Mouse (Mus musculus): Measurements from ENCODE around the gene Ccdc171. TPM values are rescaled to one million over a fixed set of nuclear protein-coding genes. Genes with fewer than 3 reads are reported as not detected.
A peak's percentile ranks its signal among the peaks of the same experiment; 100 is the strongest.
"Not testable (repeated sequence)": the region's sequence is repeated elsewhere in the genome, so short reads cannot be mapped to it uniquely, and the experiment has no call there.

The Ccdc171 gene
- polyA plus RNA-seq, 1 experiment from 2014 or later: 4.7 TPM

DNA sequence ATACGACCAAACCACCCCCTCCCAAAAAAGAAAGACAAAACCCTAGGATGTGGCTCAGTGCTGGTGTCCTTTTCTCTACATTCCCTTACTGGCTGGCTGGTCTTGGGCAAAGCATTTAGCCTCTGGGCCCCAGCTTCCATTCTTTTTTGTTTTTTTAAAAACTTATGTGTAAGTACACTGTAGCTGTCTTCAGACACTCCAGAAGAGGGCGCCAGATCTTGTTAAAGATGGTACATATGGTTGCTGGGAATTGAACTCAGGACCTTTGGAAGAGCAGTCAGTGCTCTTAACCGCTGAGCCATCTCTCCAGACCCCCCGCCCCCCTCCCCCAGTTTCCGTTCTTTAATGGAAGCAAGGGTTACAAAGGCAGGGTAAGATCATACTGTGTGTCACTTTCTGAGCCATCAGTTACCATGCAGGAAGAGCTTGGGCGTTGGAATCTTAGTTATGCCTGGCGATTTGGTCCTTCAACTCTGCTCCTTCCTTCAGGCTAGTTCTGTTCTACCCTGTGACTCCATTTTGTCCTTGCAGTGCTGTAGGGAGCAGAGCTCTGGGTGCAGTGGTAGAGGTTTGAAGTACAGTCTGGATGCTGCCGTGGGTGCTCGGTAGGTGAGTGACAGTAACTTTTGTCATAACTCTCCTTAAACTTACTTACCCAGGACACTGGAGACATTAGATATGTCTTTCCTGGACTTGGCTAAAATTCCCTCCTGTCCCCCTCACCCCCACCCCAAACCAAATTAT, 8.0 kb downstream of the Ccdc171 start:
- WGBS: 85% methylated on average over 9 of the region's 9 CpGs
- no peak for ATAC-seq (ENCODE audit: low FRiP score, low TSS enrichment)

DNA sequence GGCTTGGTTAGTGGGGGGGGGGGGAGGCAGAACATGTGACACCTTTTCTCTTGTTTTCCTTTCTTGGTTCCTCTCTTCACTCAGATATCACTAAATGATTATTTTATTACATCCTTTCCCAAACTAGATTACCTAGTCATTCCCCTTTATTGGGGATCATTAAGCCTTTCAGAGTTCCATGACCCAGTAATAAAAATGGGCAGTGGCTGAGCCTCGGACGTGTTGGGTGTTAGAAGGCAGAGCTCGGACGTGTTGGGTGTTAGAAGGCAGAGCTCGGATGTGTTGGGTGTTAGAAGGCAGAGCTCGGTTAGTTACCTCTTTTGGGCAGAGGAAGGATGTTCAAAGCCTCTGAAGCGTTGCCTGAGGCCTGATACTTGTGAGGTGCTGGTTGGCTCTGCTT, 8.7 kb downstream of the Ccdc171 start:
- Histone ChIP-seq H3K27me3 (ENCODE audit: control insufficient read depth, insufficient read depth, low read length) (no peaks in the 10 kb centered on the region), H3K36me3 (ENCODE audit: control insufficient read depth, insufficient read depth, low read length) (no peaks in the 10 kb centered on the region), H3K4me2 (ENCODE audit: low read length) (no peak overlapping the region), H3K4me1 (ENCODE audit: control insufficient read depth, insufficient read depth, low read length) (no peaks in the 10 kb centered on the region), H3K4me3 (replicated peaks; ENCODE audit: low read depth, low read length) (no peak overlapping the region), H3K9ac (replicated peaks; ENCODE audit: low read length) (no peak overlapping the region), H3K27ac (replicated peaks; ENCODE audit: low read depth, low read length) (no peak overlapping the region), H3K9me3 (ENCODE audit: control insufficient read depth, low read length) (no peaks in the 10 kb centered on the region)
- DNase-seq (no peak), ATAC-seq (ENCODE audit: low FRiP score, low TSS enrichment) (no peak)
- 87% methylated on average over 7 of the region's 7 CpGs for WGBS

More for the DNA sequence above, 8.0 kb downstream of the Ccdc171 start:
- H3K27me3 ChIP-seq (ENCODE audit: control insufficient read depth, insufficient read depth, low read length): no peaks in the 10 kb centered on the region
- no peak overlapping the region for H3K27ac ChIP-seq (replicated peaks; ENCODE audit: low read depth, low read length)
- H3K36me3 ChIP-seq (ENCODE audit: control insufficient read depth, insufficient read depth, low read length): no peaks in the 10 kb centered on the region
- H3K9me3 ChIP-seq (ENCODE audit: control insufficient read depth, low read length): no peaks in the 10 kb centered on the region
- no peak overlapping the region for H3K4me3 ChIP-seq (replicated peaks; ENCODE audit: low read depth, low read length)
- no peak for DNase-seq
- H3K9ac ChIP-seq (replicated peaks; ENCODE audit: low read length): no peak overlapping the region
- no peaks in the 10 kb centered on the region for H3K4me1 ChIP-seq (ENCODE audit: control insufficient read depth, insufficient read depth, low read length)
- H3K4me2 ChIP-seq (ENCODE audit: low read length): no peak overlapping the region

DNA sequence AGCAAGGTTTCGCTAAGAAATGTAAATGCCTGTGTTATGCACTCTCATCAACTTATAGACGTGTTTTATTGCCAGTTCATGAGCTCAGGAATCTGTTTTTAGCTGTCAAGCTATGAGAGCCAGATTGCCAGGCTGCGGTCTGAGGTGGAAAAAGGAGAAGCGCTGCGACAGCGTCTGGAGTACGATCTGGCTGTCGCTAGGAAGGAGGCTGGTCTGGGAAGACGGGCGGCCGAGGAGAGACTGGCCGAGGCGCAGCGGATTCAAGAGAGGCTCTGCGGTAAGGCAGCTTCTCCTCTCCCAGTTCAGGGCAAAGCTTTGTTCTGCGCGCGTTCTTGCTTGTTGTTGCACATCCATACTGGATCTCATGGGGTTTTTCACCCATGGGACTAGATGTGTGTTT, 24.2 kb downstream of the Ccdc171 start:
- Histone ChIP-seq H3K4me3 (replicated peaks; ENCODE audit: low read depth, low read length) (no peak overlapping the region), H3K36me3 (ENCODE audit: control insufficient read depth, insufficient read depth, low read length) (no peaks in the 10 kb centered on the region), H3K4me2 (ENCODE audit: low read length) (no peak overlapping the region), H3K27me3 (ENCODE audit: control insufficient read depth, insufficient read depth, low read length) (no peaks in the 10 kb centered on the region), H3K27ac (replicated peaks; ENCODE audit: low read depth, low read length) (no peak overlapping the region), H3K4me1 (ENCODE audit: control insufficient read depth, insufficient read depth, low read length) (no peaks in the 10 kb centered on the region), H3K9ac (replicated peaks; ENCODE audit: low read length) (no peak overlapping the region; the same call in 1 of the 2 replicates), H3K9me3 (ENCODE audit: control insufficient read depth, low read length) (no peaks in the 10 kb centered on the region)
- no peak for ATAC-seq (ENCODE audit: low FRiP score, low TSS enrichment)
- 61% methylated on average over 18 of the region's 18 CpGs for WGBS
- DNase-seq: peak; percentile 25

DNA sequence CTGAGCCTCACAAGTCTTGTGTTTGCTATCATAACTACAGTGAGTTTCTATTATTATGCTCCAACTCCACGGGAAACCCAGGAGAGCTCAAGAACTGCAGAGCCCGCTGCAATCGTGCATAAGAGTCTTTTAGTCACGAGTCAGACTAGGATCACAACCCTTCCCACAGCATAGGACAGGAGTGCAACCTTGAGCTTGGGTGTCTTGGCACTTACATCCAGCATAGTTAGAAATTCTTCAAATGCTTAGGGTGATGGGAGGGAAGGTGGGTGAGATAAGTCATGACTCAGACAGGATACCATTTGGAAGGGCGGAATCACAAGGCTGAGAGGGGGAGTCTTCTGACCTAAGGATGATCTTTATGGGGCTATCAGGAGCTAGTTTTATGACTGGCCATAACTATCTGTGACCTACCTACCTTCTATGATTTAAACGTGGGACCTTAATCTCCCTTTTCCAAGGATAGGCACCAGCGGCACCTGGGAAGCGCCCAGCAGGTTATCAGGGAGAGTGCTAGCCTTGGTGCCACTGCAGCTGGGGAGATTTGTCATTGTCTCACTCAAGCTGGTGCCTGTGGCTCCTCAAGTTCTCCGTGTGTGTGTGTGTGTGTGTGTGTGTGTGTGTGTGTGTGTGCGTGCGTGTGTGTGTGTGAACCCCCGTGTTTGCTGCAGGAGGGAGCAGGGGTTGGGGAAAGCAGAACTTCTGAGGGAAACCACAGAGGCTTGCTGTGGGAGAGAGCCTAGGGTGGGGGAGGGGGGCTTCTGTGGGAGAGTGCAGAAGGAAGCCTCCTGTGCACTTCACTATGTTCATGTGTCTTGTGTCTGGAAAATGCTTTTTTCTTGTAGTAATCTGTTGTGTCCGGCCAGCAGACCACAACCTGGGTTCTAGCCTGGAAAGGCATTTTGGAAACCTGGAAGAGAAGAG, 42.1 kb downstream of the Ccdc171 start:
- Histone ChIP-seq H3K4me1 (ENCODE audit: control insufficient read depth, insufficient read depth, low read length) (no peaks in the 10 kb centered on the region), H3K9me3 (ENCODE audit: control insufficient read depth, low read length) (no peaks in the 10 kb centered on the region), H3K9ac (replicated peaks; ENCODE audit: low read length) (no peak overlapping the region), H3K27me3 (ENCODE audit: control insufficient read depth, insufficient read depth, low read length) (no peaks in the 10 kb centered on the region), H3K36me3 (ENCODE audit: control insufficient read depth, insufficient read depth, low read length) (no peaks in the 10 kb centered on the region), H3K4me2 (ENCODE audit: low read length) (peak overlapping the region; percentile 24; the same call in 1 of the 2 replicates), H3K4me3 (replicated peaks; ENCODE audit: low read depth, low read length) (no peak overlapping the region), H3K27ac (replicated peaks; ENCODE audit: low read depth, low read length) (no peak overlapping the region)
- ATAC-seq (ENCODE audit: low FRiP score, low TSS enrichment) (no peak), DNase-seq (peak; percentile 17)
- WGBS: 38% methylated on average over 13 of the region's 13 CpGs

DNA sequence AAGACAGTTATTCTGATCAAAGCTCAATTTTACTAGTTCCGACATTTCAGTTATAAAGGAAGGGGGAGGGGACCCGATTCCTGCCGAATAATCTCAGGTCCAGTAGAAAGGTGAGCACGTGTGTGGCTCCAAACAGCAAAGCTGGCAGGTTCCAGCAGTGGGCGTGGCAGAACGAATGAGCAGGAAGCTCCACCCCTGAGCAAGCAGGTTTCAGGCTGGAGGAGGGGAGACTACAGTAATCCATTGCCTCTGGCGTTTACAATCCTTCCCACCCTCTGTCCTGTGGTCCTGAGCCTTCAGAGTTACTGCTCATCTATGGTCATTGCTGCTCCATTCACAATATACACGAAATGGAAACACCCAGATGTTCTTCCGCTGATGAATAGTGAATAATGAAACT, 42.8 kb downstream of the Ccdc171 start:
- H3K9me3 ChIP-seq (ENCODE audit: control insufficient read depth, low read length); H3K9ac ChIP-seq (replicated peaks; ENCODE audit: low read length); H3K27me3 ChIP-seq (ENCODE audit: control insufficient read depth, insufficient read depth, low read length); H3K27ac ChIP-seq (replicated peaks; ENCODE audit: low read depth, low read length); ATAC-seq (ENCODE audit: low FRiP score, low TSS enrichment); DNase-seq; H3K36me3 ChIP-seq (ENCODE audit: control insufficient read depth, insufficient read depth, low read length); H3K4me1 ChIP-seq (ENCODE audit: control insufficient read depth, insufficient read depth, low read length); H3K4me3 ChIP-seq (replicated peaks; ENCODE audit: low read depth, low read length): not testable (repeated sequence)
- peak overlapping the region; percentile 24; the same call in 1 of the 2 replicates for H3K4me2 ChIP-seq (ENCODE audit: low read length)
- WGBS: 7% methylated on average over 9 of the region's 9 CpGs

DNA sequence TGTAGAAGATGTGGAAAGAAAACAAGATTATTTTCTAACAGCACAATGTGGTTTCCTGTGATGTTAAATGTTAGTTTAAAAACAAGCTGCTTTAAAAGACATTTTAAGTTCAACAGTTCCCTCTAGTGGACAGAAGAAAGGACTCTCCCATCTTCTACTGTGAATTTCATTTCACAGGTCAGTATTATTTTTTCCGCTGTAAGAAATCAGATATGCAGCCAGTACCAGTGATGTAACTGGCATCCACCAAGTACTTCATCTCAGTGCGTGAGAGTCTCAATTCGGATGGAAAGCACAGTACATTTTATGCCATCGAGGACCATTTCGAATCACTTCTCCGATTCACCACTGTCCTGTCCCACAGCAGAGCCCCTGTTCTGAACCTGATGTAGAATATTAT, 45.2 kb downstream of the Ccdc171 start:
- no peak overlapping the region for H3K4me2 ChIP-seq (ENCODE audit: low read length)
- peak; percentile 89 for DNase-seq
- WGBS: 67% methylated on average over 6 of the region's 6 CpGs

DNA sequence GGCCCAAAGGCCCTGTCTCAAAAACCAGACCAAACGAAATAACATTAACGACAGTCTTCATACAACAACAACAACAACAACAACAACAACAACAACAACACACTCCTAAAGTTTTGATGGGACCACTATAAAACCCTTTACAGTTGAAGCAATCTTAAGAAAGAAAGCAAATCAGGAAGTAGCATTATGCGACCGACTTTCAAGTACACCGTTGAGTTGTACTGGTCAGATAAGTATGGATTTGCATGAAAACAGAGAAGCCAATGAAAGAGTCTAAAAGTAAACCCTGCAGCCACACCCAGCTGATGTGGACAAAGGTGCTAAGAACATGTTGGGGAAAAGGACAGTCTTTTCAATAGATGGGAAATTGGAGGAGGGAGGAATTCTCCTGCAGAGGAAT, 45.7 kb downstream of the Ccdc171 start:
- Histone ChIP-seq H3K36me3 (ENCODE audit: control insufficient read depth, insufficient read depth, low read length) (no peaks in the 10 kb centered on the region), H3K4me2 (ENCODE audit: low read length) (no peak overlapping the region), H3K9ac (replicated peaks; ENCODE audit: low read length) (no peak overlapping the region), H3K27ac (replicated peaks; ENCODE audit: low read depth, low read length) (no peak overlapping the region), H3K27me3 (ENCODE audit: control insufficient read depth, insufficient read depth, low read length) (no peaks in the 10 kb centered on the region), H3K4me3 (replicated peaks; ENCODE audit: low read depth, low read length) (no peak overlapping the region), H3K9me3 (ENCODE audit: control insufficient read depth, low read length) (no peaks in the 10 kb centered on the region), H3K4me1 (ENCODE audit: control insufficient read depth, insufficient read depth, low read length) (no peaks in the 10 kb centered on the region)
- 91% methylated on average over 5 of the region's 5 CpGs for WGBS
- ATAC-seq (ENCODE audit: low FRiP score, low TSS enrichment) (no peak), DNase-seq (no peak)

More for the DNA sequence above, 45.2 kb downstream of the Ccdc171 start:
- ATAC-seq (ENCODE audit: low FRiP score, low TSS enrichment): peak; percentile 14; the same call in 1 of the 2 replicates
- no peak overlapping the region for H3K4me3 ChIP-seq (replicated peaks; ENCODE audit: low read depth, low read length)
- H3K9ac ChIP-seq (replicated peaks; ENCODE audit: low read length): no peak overlapping the region
- no peaks in the 10 kb centered on the region for H3K9me3 ChIP-seq (ENCODE audit: control insufficient read depth, low read length)
- H3K36me3 ChIP-seq (ENCODE audit: control insufficient read depth, insufficient read depth, low read length): no peaks in the 10 kb centered on the region
- no peaks in the 10 kb centered on the region for H3K27me3 ChIP-seq (ENCODE audit: control insufficient read depth, insufficient read depth, low read length)
- H3K4me1 ChIP-seq (ENCODE audit: control insufficient read depth, insufficient read depth, low read length): no peaks in the 10 kb centered on the region
- H3K27ac ChIP-seq (replicated peaks; ENCODE audit: low read depth, low read length): no peak overlapping the region

DNA sequence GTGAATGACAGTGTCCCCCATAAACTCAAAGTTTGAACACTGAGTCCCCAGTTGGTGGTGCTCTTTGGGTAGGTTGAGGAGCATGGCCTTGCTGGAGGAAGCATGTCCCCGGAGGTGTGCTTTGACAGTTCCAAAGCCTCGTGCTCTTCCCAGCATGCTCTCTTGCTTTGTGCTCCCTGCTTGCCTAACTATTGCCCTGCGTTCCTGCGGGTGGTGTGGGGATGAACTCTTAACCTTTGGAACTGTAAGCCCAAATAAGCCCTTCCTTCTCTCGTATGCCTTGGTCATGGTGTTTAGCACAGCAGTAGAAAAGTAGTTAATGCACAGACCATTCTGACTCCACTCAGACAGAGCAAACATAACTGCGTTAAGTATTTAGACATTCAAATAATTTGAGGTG, 47.2 kb downstream of the Ccdc171 start:
- H3K27me3 ChIP-seq (ENCODE audit: control insufficient read depth, insufficient read depth, low read length): no peaks in the 10 kb centered on the region
- no peak overlapping the region for H3K27ac ChIP-seq (replicated peaks; ENCODE audit: low read depth, low read length)
- WGBS: 80% methylated on average over 6 of the region's 6 CpGs
- no peaks in the 10 kb centered on the region for H3K36me3 ChIP-seq (ENCODE audit: control insufficient read depth, insufficient read depth, low read length)
- no peak for ATAC-seq (ENCODE audit: low FRiP score, low TSS enrichment)
- no peak overlapping the region for H3K4me3 ChIP-seq (replicated peaks; ENCODE audit: low read depth, low read length)
- no peaks in the 10 kb centered on the region for H3K4me1 ChIP-seq (ENCODE audit: control insufficient read depth, insufficient read depth, low read length)
- no peak overlapping the region for H3K9ac ChIP-seq (replicated peaks; ENCODE audit: low read length)
- no peaks in the 10 kb centered on the region for H3K9me3 ChIP-seq (ENCODE audit: control insufficient read depth, low read length)
- no peak overlapping the region for H3K4me2 ChIP-seq (ENCODE audit: low read length)
- no peak for DNase-seq
